Mouse (Mus musculus) C2C12 (cell line): ENCODE measurements around the gene Camp. TPM values are rescaled to one million over a fixed set of nuclear protein-coding genes. Genes with fewer than 3 reads are reported as not detected.

Source experiments
- H3K27me3 ChIP-seq: one replicate; pipeline ENCODE4 v1.6.1; 2011; ENCODE audit not compliant: control insufficient read depth, insufficient read depth, insufficient read length
- H3K36me3 ChIP-seq: one replicate; pipeline ENCODE4 v1.6.1; 2011; ENCODE audit not compliant: control insufficient read depth, insufficient read depth
- H3K4me3 ChIP-seq: one replicate; pipeline ENCODE4 v1.5.1; 2011; ENCODE audit warnings: mild to moderate bottlenecking, control low read depth; ENCODE audit not compliant: poor library complexity, insufficient read depth, severe bottlenecking
- H3K79me2 ChIP-seq: one replicate; pipeline ENCODE4 v1.6.1; 2011; ENCODE audit not compliant: control insufficient read depth, insufficient read depth
- H3K79me3 ChIP-seq: one replicate; pipeline ENCODE4 v1.6.1; 2011; ENCODE audit warnings: low read depth, control low read depth
- H3ac ChIP-seq: one replicate; pipeline ENCODE3; 2011; ENCODE audit warnings: low read depth; ENCODE audit not compliant: control insufficient read depth, insufficient read length
- CEBPB ChIP-seq: IDR thresholded peaks from one replicate; pipeline ENCODE4 v1.6.1; 2011; ENCODE audit warnings: low read depth, mild to moderate bottlenecking, control low read depth, moderate library complexity
- CTCF ChIP-seq: IDR thresholded peaks from one replicate; pipeline ENCODE4 v1.5.1; 2011; ENCODE audit not compliant: control insufficient read depth, insufficient read depth, insufficient read length
- FOSL1 ChIP-seq: IDR thresholded peaks from one replicate; pipeline ENCODE4 v1.8.0; 2011; ENCODE audit warnings: mild to moderate bottlenecking, low read length; ENCODE audit not compliant: poor library complexity, insufficient read depth, severe bottlenecking
- MAX ChIP-seq: IDR thresholded peaks from one replicate; pipeline ENCODE4 v1.6.1; 2011; ENCODE audit warnings: mild to moderate bottlenecking, control low read depth
- MYOD1 ChIP-seq: IDR thresholded peaks from one replicate; pipeline ENCODE4 v1.6.1; 2011; ENCODE audit warnings: low read depth; ENCODE audit not compliant: control insufficient read depth, insufficient read length
- MYOG ChIP-seq: IDR thresholded peaks from one replicate; pipeline ENCODE4 v1.6.1; 2011; ENCODE audit not compliant: control insufficient read depth, insufficient read length; ENCODE audit errors: extremely low read depth
- USF1 ChIP-seq: IDR thresholded peaks from one replicate; pipeline ENCODE4 v1.6.1; 2011; ENCODE audit warnings: low read depth, mild to moderate bottlenecking, control low read depth, moderate library complexity
- long read RNA-seq, 2 experiments: library from polyadenylated mRNA; unstranded; transcript quantifications; one replicate each; pipeline ENCODE4 v2.0.0; 2019 to 2020
- polyA plus RNA-seq: library from polyadenylated mRNA; unstranded; fragments of >200 nt; fragmentation: generic; extraction: Trizol; gene quantifications from one replicate; pipeline ENCODE4 v1.2.1, GENCODE M21; 2012; ENCODE audit warnings: missing spikeins

Gene Camp
- polyA plus RNA-seq = not detected
- long read RNA-seq, experiment 1, partial matches to known transcripts = 0 of 1 reads
- long read RNA-seq, experiment 1, other reads (novel, unspliced or antisense) = 0 of 1 reads
- long read RNA-seq, experiment 2 = 0 reads

DNA sequence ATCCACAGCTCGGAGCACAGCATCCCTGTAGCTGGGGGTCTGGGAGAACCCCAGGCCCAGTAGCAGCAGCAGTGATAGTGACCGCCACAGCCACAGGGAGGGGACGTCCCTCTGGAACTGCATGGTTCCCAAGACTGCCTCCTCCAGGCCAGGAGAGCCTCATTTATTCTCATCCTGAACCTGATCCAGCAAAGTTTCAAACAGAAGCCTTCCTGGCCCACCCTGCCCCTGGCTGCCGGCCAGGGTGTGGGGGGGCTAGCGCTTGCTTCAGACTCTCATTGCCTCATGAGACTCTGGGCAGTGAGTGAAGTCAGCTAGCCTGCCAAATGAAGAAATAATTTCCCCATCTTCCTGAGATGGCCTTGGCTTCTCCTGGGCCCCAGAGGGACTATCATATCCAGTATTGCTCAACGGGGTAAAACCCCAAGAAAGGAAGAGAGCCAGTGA is at the start of gene Camp:
Camp (minus strand) TSS at position 306 of the 447 bp plus-strand sequence.
- Histone ChIP-seq H3K79me3 (no peaks in the 10 kb centered on the region), H3K79me2 (no peaks in the 10 kb centered on the region), H3K4me3 (no peak within 1 kb of the TSS), H3K36me3 (no peaks in the 10 kb centered on the region), H3K27me3 (no peaks in the 10 kb centered on the region), H3ac (no peak within 1 kb of the TSS)
- TF ChIP-seq CTCF = no peak
- TF ChIP-seq USF1 = no peak
- no peak for TF ChIP-seq FOSL1
- TF ChIP-seq MYOG = no peak
- TF ChIP-seq CEBPB = peak; percentile 59
- TF ChIP-seq MYOD1 = no peak
- TF ChIP-seq MAX = no peak

DNA sequence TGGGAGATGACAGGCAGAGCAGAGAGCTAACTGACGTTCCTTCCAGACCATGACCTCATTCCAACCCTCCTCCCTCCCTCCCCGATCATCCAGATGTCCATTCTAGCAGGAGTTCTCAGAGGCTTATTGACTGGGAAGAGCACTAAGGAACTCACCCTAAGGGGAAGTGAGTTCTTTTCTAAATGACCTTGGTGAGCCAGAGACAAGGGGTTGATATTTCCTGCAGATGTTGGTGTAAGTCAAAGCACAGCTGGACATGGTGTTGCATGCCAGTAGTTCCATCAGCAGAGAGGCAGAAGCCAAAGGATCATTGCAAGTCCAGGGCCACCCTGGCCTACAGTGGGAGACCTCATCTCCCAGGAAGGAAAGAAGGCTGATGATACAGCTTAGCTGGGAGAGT is 48.6 kb upstream of the Camp start:
- Histone ChIP-seq H3K27me3 (no peaks in the 10 kb centered on the region), H3K79me2 (no peaks in the 10 kb centered on the region), H3ac (no peak overlapping the region), H3K36me3 (peaks cover 37% of the 10 kb centered on the region), H3K4me3 (no peak overlapping the region), H3K79me3 (no peaks in the 10 kb centered on the region)
- TF ChIP-seq USF1 (no peak), MAX (no peak), MYOD1 (no peak), CEBPB (no peak), FOSL1 (no peak), CTCF (no peak), MYOG (no peak)

GRCm38 (mm10) chr9:109896253-109897150 is 47.1 kb upstream of the Camp start:
- no peak for TF ChIP-seq MYOG
- no peak for TF ChIP-seq FOSL1
- TF ChIP-seq CEBPB = no peak
- TF ChIP-seq CTCF = no peak
- TF ChIP-seq USF1 = no peak
- TF ChIP-seq MYOD1 = no peak
- no peak for TF ChIP-seq MAX
- no peaks in the 10 kb centered on the region for H3K27me3 ChIP-seq
- H3K36me3 ChIP-seq = peaks cover 51% of the 10 kb centered on the region
- H3K79me2 ChIP-seq = no peaks in the 10 kb centered on the region
- no peak overlapping the region for H3ac ChIP-seq
- H3K79me3 ChIP-seq = no peaks in the 10 kb centered on the region
- H3K4me3 ChIP-seq = no peak overlapping the region

DNA sequence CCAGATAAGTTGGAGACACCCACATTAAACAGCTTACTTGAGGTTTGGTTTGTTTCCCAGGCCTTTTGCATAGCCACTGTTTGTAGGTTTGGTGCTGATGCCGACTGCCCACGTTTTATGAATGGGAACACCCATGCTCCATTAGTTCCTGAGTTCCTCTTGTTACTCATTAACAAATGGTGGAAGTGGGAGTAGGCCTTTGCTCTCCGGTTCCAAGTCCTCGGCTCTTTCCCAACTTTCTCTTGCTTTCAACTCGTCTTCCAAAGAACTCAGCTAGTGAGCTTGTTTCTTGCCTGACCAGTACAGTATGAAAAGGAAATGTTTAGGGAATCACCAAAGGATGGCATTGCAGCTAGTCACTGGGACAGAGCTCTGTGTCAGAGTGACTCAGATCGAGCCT is 46.2 kb upstream of the Camp start:
- H3ac ChIP-seq = no peak overlapping the region
- TF ChIP-seq MAX (no peak), CEBPB (no peak), CTCF (no peak), USF1 (no peak), MYOG (no peak), FOSL1 (no peak), MYOD1 (no peak)
- no peak overlapping the region for H3K4me3 ChIP-seq
- no peaks in the 10 kb centered on the region for H3K79me2 ChIP-seq
- H3K36me3 ChIP-seq = peaks cover 60% of the 10 kb centered on the region
- no peaks in the 10 kb centered on the region for H3K27me3 ChIP-seq
- no peaks in the 10 kb centered on the region for H3K79me3 ChIP-seq

DNA sequence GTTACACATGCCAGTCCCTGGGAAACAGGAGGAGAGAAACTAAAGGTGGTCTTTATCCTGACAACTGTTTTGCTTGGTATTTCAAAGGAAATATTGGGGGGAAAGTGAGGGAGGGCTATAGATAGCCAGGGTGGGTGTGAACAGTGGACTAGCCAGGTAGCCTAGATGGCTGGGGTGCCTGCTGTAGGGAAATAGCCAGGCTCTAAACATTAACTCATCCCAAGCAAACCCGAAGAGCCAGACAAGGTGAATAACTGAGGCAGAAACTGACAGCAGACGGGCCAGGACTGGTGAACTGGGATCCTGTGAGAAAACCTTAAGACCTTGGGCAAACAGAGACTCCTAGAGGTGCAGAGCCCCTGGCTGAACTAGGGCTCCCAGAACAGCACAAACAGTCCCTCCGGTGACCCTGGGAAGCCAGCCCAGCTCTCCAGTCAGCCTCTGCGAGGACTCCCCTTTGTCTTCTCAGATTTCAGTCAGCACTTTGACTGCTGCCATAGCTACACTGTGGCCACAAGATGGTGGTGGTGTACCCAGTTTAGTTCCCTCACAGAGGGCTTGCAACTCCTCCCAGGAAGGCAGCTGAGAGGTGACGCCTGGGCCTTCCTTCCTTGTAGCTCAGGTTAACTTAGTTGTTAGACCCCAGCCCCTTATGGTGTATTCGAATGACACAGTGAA is 45.1 kb upstream of the Camp start:
- peak; percentile 73 for TF ChIP-seq CTCF
- no peak for TF ChIP-seq MYOG
- Histone ChIP-seq H3ac (no peak overlapping the region), H3K79me2 (no peaks in the 10 kb centered on the region), H3K4me3 (no peak overlapping the region), H3K27me3 (no peaks in the 10 kb centered on the region), H3K36me3 (peaks cover 70% of the 10 kb centered on the region), H3K79me3 (no peaks in the 10 kb centered on the region)
